Mouse (Mus musculus): ENCODE results near the gene Agpat3. TPM values are rescaled to one million over a fixed set of nuclear protein-coding genes. Genes with fewer than 3 reads are reported as not detected.
A peak's percentile ranks its signal among the peaks of the same experiment; 100 is the strongest.

Agpat3 gene
- polyA plus RNA-seq, 2 experiments: 14.5 to 21.0 TPM

DNA sequence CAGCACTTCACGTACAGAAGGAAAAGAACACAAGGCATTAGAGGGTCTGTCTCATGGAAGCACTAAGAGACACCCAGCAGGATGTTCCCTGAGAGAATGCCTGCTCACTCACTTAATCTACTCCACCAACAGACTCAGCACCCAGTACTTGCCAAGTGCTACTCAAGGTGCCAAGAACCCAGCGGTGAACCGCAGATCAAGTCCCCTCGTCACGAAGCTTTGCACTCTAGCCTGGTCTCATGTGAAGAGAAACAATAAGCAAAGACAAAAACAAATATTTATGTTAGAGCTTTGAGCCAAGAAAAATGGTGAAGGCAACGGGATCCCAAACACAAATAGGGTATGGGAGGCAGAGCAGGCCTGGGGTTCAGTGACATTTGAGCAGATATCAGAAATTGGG is 113.4 kb downstream of the Agpat3 start:
- H3K27me3 ChIP-seq (ENCODE audit: control insufficient read depth, insufficient read depth, low read length): no peaks in the 10 kb centered on the region
- no peak overlapping the region; the same call in 1 of the 2 replicates for H3K9ac ChIP-seq (replicated peaks)
- peak overlapping the region; percentile 34 for H3K27ac ChIP-seq
- TF ChIP-seq EP300 (IDR thresholded peaks at IDR 0.05; ENCODE audit: low read depth): no peak
- no peak for TF ChIP-seq CTCF (IDR thresholded peaks at IDR 0.05; ENCODE audit: low read depth)
- no peak for ATAC-seq (ENCODE audit: insufficient read depth)
- H3K9me3 ChIP-seq (ENCODE audit: control insufficient read depth, low read length): no peaks in the 10 kb centered on the region
- peaks cover 55 to 60% of the 10 kb centered on the region in 2 experiments for H3K4me1 ChIP-seq (replicated peaks; ENCODE audit: control insufficient read depth in 2 of 2, insufficient read depth in 2 of 2, low read length in 1 of 2)
- WGBS (ENCODE audit: insufficient replicate concordance): 86% methylated on average over 6 of the region's 6 CpGs
- no peak overlapping the region for H3K4me2 ChIP-seq (ENCODE audit: low read depth)
- DNase-seq (ENCODE audit: low read depth in 3 of 3, low spot score in 3 of 3): no peak
- H3K36me3 ChIP-seq (replicated peaks; ENCODE audit: control insufficient read depth, insufficient read depth, low read depth): peaks cover 10% of the 10 kb centered on the region
- no peak overlapping the region for H3K4me3 ChIP-seq (ENCODE audit: insufficient read depth in 1 of 2, low read depth in 2 of 2, low read length in 2 of 2)

- Histone ChIP-seq H3K9me3 (ENCODE audit: control insufficient read depth, low read length) (no peaks in the 10 kb centered on the region), H3K4me1 (replicated peaks; ENCODE audit: control insufficient read depth in 2 of 2, insufficient read depth in 2 of 2, low read length in 1 of 2) (peaks cover 51 to 59% of the 10 kb centered on the region in 2 experiments), H3K9ac (replicated peaks) (no peak overlapping the region; the same call in none of the 2 replicates), H3K4me2 (ENCODE audit: low read depth) (no peak overlapping the region; the same call in 1 of the 2 replicates), H3K4me3 (ENCODE audit: insufficient read depth in 1 of 2, low read depth in 2 of 2, low read length in 2 of 2) (no peak overlapping the region), H3K27ac (peak overlapping the region; percentile 34), H3K36me3 (replicated peaks; ENCODE audit: control insufficient read depth, insufficient read depth, low read depth) (peaks cover 10% of the 10 kb centered on the region), H3K27me3 (ENCODE audit: control insufficient read depth, insufficient read depth, low read length) (no peaks in the 10 kb centered on the region)
- ATAC-seq (ENCODE audit: insufficient read depth): no peak
- DNase-seq (ENCODE audit: low read depth in 3 of 3, low spot score in 3 of 3): no peak
- TF ChIP-seq EP300 (IDR thresholded peaks at IDR 0.05; ENCODE audit: low read depth) (no peak), CTCF (IDR thresholded peaks at IDR 0.05; ENCODE audit: low read depth) (no peak)
- WGBS (ENCODE audit: insufficient replicate concordance): 81% methylated on average over 5 of the region's 5 CpGs
These were observed 114.0 kb downstream of the Agpat3 start for GRCm38 (mm10) chr10:78238297-78238696.

DNA sequence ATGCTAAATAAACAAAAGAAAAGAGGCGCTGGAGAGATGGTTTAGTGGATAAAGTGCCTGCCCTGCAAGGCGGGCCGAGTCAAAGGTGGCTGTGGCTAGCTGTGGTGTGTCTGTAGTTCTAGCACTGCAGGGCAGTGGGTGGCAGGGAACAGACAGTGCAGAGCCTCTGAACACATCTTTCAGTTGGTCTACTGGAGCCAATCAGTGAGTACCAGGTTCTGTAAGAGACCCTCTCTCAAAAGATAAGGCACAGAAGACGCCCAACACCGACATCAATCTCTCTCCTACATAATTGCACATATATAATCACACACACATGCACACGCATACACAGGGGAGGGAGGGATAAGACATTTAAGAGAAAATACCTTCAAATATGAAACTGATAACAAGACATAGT is 114.5 kb downstream of the Agpat3 start:
- 25% methylated on average over 6 of the region's 6 CpGs for WGBS (ENCODE audit: insufficient replicate concordance)
- DNase-seq (ENCODE audit: low read depth in 3 of 3, low spot score in 3 of 3): no peak
- Histone ChIP-seq H3K27me3 (ENCODE audit: control insufficient read depth, insufficient read depth, low read length) (no peaks in the 10 kb centered on the region), H3K36me3 (replicated peaks; ENCODE audit: control insufficient read depth, insufficient read depth, low read depth) (peaks cover 10% of the 10 kb centered on the region), H3K4me2 (ENCODE audit: low read depth) (peak overlapping the region; percentile 33), H3K9me3 (ENCODE audit: control insufficient read depth, low read length) (no peaks in the 10 kb centered on the region), H3K27ac (peak overlapping the region; percentile 49), H3K9ac (replicated peaks) (peak overlapping the region; percentile 43), H3K4me3 (ENCODE audit: insufficient read depth in 1 of 2, low read depth in 2 of 2, low read length in 2 of 2) (no peak overlapping the region), H3K4me1 (replicated peaks; ENCODE audit: control insufficient read depth in 2 of 2, insufficient read depth in 2 of 2, low read length in 1 of 2) (peaks cover 47 to 54% of the 10 kb centered on the region in 2 experiments)
- peak; percentile 76 for TF ChIP-seq EP300 (IDR thresholded peaks at IDR 0.05; ENCODE audit: low read depth)
- TF ChIP-seq CTCF (IDR thresholded peaks at IDR 0.05; ENCODE audit: low read depth): no peak
- ATAC-seq (ENCODE audit: insufficient read depth): peak; percentile 84

DNA sequence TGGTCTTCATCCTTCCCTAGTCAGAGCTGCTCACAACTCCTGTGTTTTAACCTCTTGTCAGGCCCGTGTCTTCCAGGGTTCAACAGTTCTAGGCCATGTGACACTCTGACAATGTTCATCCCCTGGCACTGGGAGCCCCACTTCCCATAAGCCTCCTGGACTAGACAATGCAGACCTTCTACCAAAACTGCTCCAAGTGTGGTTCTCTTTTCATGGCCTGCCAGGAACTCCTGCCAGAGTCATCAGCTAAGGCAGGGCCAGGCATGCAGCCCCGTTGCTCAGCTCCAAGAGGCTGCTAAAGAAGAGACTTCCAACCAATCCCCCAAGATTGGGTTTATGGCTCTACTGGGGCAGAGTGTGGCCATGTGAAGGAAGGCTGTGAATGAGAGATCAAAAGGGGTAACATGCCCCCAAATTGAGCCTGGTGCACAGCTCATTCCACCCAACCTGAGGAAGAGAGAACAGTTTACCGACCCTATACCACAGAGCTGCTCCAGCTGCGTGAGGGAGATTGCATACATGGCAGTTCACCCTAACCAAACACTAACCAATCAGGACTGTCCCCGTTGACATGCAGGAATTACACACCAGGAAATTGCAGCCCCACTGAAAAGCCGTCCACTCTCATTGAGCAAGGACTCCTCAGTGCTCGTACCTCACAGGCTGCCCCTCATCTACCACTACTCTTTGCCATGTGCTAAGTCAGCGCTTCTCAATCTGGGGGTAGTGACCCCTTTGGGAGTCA is 115.2 kb downstream of the Agpat3 start:
- Histone ChIP-seq H3K9me3 (ENCODE audit: control insufficient read depth, low read length) (no peaks in the 10 kb centered on the region), H3K27ac (peak overlapping the region; percentile 49), H3K36me3 (replicated peaks; ENCODE audit: control insufficient read depth, insufficient read depth, low read depth) (peaks cover 7% of the 10 kb centered on the region), H3K4me1 (replicated peaks; ENCODE audit: control insufficient read depth in 2 of 2, insufficient read depth in 2 of 2, low read length in 1 of 2) (peaks cover 40 to 49% of the 10 kb centered on the region in 2 experiments), H3K4me2 (ENCODE audit: low read depth) (peak overlapping the region; percentile 33), H3K27me3 (ENCODE audit: control insufficient read depth, insufficient read depth, low read length) (no peaks in the 10 kb centered on the region), H3K4me3 (ENCODE audit: insufficient read depth in 1 of 2, low read depth in 2 of 2, low read length in 2 of 2) (no peak overlapping the region), H3K9ac (replicated peaks) (peak overlapping the region; percentile 31)
- 44% methylated on average over 8 of the region's 8 CpGs for WGBS (ENCODE audit: insufficient replicate concordance)
- DNase-seq (ENCODE audit: low read depth in 3 of 3, low spot score in 3 of 3) (no peak), ATAC-seq (ENCODE audit: insufficient read depth) (peak; percentile 51; the same call in 1 of the 2 replicates)
- TF ChIP-seq CTCF (IDR thresholded peaks at IDR 0.05; ENCODE audit: low read depth): no peak
- TF ChIP-seq EP300 (IDR thresholded peaks at IDR 0.05; ENCODE audit: low read depth): 0 out of 2 replicates have a peak, but pooled peaks have one; percentile 21

GRCm38 (mm10) chr10:78233756-78234155 is 118.5 kb downstream of the Agpat3 start:
- Histone ChIP-seq H3K9me3 (ENCODE audit: control insufficient read depth, low read length) (no peaks in the 10 kb centered on the region), H3K36me3 (replicated peaks; ENCODE audit: control insufficient read depth, insufficient read depth, low read depth) (peaks cover 18% of the 10 kb centered on the region), H3K9ac (replicated peaks) (no peak overlapping the region), H3K4me3 (ENCODE audit: insufficient read depth in 1 of 2, low read depth in 2 of 2, low read length in 2 of 2) (no peak overlapping the region), H3K27ac (no peak overlapping the region), H3K4me1 (replicated peaks; ENCODE audit: control insufficient read depth in 2 of 2, insufficient read depth in 2 of 2, low read length in 1 of 2) (peaks cover 32 to 36% of the 10 kb centered on the region in 2 experiments), H3K4me2 (ENCODE audit: low read depth) (no peak overlapping the region), H3K27me3 (ENCODE audit: control insufficient read depth, insufficient read depth, low read length) (no peaks in the 10 kb centered on the region)
- TF ChIP-seq EP300 (IDR thresholded peaks at IDR 0.05; ENCODE audit: low read depth) (no peak), CTCF (IDR thresholded peaks at IDR 0.05; ENCODE audit: low read depth) (no peak)
- no peak for ATAC-seq (ENCODE audit: insufficient read depth)
- DNase-seq (ENCODE audit: low read depth in 3 of 3, low spot score in 3 of 3): no peak
- 76% methylated on average over 6 of the region's 6 CpGs for WGBS (ENCODE audit: insufficient replicate concordance)
